Mouse (Mus musculus) ovary, postnatal 10 days (tissue): ENCODE results near the gene Psen2.

ENCODE experiments used
- DNase-seq: peaks from one replicate; pipeline ENCODE4 v3.0.0; 2022; ENCODE audit warnings: low spot score

The Psen2 gene

DNA sequence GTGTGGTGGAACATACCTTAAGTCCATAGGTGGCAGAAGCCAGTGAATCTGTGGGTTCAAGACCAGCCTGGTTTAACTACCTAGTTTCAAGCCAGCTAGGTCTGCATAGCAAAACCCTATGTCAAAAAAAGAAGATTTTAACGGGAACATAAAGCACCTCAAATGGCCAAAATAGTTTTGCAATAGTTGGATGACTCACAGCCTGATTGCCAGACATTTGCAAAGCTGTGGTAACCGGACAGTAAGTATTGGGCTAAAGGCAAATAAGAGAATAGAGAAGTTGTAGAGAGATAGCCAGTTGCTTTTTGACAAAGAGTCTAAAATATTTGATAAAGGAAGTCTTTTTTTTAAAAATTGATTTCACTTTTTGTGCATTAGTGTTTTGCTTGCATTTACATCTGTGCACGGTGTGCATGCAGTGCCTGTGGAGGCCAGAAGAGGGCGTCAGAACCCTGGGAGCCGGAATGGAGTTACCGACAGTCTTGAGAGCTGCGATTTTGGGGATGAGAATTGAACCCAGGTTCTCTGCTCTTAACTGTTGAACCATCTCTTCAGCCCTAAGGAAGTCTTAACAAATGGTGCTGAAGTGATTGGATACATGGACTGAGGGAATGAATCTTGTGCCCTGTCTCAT lies at the start of gene Psen2:
TSS of gene Psen2 (minus strand) at position 75 of the 634 bp plus-strand sequence.
- DNase-seq: no peak

DNA sequence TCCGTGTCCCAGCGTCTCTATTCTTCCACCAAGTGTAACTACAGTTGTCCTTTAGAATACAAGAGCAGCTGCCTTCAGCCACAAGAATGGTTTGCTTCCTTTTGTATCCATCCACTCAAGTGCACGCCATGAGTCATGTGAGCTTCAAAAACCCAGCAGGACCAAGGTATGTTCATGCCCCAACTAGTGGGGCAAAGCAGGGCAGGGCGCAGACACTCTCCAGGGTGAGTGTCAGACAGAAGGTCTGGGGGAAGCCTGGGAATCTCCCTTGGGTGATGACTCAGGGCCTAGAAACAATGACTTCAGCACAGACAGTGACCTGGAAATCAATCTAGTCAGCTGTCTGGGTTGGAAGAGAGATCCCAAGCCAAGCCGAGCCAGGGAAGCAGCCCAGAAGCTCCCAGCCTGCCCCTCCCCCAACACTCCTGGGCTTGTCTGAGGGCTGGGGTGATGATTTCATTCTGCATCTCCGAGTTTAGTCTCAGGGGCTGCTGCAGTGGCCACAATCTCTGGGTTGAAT lies 49.6 kb upstream of the Psen2 start:
- DNase-seq: no peak

DNA sequence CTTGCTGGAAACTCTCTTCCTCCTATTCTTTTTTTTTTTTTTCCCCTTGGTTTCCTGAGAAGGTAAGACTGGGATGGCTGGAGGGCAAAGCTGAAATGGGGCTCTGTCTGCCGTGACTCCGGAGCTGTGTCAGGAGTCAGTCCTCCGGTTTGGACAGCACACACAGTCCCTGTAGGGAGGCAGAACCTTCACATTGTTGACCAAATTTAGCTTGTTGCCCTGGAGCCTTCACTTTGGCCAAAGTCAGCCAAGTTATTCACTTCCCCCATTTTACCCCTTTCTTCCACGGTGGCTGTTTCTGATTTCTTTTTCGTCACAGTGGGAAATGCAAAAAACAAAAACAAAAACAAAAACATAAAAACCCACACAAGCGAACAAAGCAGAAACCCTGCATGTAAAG lies 49.0 kb upstream of the Psen2 start:
- no peak for DNase-seq

DNA sequence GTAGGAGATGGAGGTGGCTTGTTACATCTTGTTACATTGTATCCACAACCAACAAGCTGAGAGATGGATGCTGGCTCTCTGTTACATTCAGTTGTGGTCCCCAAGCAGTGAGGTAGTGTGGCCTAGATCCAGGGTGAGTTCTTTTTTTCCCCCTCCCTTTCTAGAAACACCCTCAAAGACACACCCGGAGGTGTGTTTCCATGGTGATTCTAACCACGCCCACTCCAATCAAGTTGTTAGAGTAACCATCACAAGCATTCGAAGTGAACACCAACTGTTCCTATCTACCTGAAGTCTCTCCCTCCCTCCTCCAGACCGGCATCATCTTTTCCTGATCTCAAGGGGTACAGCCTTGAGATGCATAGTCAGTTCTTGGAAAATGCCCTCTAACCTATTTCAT lies 45.7 kb upstream of the Psen2 start:
- DNase-seq: no peak

DNA sequence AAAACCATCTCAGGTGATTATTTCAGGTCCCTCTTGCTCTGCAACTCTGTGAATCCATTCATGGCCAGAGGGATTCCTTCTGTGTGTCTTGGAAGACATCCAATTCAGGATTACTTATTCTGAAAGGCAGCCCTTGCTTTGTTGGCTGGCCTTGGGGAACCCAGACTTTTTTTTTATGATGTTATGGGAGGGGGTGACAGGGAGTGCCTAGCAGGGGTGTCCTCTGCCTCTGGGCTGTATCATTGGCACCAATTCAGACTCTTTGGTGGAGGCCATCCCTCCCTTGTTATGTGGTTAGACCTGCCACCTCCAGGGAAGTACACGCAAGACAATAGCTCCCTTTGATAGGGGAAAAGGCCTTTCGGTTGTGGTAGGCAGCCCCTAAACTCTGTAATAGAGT lies 44.4 kb upstream of the Psen2 start:
- no peak for DNase-seq

DNA sequence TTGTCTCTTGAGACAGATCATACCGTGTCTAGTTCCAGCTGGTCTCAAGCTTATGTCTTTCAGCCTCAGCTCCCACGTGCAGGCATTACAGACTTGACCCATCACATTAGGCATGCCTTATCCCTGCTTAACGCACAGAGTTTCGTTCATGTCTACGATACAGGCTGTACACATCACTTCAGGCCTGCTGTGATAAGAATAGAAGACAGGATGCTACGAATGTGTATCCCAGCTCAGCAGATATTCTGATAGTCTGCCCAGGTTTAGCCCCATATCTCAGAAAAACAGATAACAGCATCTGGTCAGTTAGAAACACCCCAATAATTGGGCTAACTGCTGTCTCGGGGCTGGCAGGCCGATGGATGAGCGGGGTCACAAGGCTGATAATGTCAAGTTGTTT lies 43.7 kb upstream of the Psen2 start:
- no peak for DNase-seq

DNA sequence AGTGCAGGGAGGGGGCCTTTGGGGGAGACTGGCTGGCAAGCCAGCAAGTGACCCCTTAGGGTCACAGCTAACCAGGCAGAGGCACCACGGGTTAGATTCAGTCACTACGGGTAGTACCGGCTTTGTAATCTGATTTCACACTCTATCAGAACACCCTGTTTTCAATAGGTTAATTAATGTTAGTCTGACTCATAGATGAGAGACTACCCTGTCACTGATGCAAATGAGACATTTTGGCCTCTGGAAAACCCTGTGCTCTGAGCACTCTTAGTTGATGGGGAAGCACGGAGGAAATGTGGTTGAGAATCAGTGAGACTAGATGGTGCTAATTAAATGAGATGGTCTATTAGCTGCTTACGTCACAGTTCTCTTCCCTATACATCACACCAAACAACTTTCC lies 40.4 kb upstream of the Psen2 start:
- DNase-seq: no peak

DNA sequence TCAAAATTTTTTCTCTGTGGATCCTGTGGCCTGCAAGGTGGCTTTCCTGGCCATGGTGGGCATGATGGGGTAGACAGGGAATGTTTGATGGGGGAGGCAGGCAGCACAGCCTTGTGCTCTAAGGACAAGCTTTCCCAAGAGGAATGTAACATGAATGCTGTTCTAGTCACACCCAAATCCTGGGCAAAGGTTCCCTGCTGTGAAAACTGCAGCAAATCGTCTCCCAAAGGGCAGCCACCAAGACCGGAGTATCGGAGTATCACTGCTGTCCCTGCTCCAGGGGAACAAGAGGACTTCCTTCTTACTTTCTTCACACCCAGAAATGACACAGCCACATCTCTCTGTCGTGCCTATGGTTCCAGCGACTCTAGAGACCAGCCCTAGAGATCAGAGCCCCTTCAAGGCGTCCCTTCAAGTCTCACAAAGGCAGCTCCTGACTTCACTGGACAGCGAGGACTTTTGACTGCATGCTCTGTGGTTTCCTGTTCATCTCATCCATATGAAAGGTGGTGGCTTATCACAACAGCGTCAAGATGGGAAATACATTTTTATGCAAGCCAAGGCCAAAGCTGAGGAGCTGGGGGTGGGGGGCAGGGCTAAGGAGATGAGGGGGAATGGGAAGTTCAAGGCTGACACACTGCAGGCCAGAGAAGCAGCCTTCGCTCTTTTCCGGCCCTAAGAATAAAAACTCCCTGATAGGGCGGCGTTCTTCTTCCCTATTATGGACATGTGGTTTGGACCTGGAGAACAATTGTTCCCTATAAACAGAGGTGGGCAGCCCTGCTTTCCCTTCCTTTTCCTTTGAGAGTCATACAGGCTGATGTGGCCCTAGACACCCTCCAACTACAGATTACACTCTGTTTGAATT lies 39.2 kb upstream of the Psen2 start:
- no peak for DNase-seq

DNA sequence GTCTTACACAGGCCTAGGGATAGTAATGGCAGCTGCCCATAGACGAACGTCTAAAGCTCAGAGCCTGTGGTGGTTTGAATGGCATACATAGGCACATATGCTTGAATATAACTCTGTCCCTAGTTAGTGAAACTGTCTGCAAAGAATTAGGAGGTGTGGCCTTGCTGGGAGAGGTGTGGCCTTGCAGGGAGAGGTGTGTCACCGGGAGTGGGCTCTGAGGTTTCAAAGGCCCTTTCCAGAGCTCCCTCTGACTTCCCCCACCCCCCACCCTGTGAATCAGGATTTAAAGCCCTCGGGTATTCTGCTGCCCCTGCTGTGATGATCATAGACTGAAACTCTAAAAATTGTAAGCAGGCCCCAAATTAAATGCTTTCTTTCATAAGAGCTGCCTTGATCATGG lies 37.8 kb upstream of the Psen2 start:
- DNase-seq: no peak

DNA sequence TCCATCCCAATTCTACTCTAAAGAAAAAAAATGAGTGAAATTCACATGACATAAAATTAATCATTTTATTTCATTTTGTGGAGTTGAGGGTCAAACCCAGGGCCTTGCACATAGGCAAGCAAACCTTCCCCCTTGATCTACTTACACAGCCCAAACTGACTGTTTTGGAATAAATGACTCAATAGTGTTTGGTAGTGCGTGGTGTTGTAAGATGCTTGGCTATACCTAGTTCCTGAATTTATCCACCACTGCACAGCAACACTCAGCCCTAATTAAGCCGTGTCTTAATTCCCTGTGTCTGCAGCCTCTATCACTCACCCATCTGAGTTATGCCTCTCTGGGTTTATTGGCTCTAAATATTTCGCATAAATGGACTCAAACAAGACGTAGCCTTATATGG lies 37.1 kb upstream of the Psen2 start:
- no peak for DNase-seq

DNA sequence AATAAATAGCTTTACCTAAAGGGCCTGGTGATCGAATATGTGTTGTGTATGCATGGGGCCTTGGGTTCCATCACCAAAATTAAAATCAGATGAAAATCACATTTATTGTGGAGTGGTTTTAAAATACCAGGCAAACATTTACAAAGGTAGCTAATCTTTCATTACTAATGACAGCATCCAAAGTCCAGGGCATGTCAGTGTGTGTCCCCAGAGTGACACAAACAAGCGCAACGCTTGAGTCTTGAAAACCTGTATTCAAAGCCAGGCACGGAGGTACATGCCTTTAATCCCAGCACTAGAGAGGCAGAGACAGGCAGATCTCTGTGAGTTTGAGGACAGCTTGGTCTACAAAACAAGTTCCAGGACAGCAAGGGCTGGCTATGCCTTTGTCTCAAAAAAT lies 36.5 kb upstream of the Psen2 start:
- no peak for DNase-seq

DNA sequence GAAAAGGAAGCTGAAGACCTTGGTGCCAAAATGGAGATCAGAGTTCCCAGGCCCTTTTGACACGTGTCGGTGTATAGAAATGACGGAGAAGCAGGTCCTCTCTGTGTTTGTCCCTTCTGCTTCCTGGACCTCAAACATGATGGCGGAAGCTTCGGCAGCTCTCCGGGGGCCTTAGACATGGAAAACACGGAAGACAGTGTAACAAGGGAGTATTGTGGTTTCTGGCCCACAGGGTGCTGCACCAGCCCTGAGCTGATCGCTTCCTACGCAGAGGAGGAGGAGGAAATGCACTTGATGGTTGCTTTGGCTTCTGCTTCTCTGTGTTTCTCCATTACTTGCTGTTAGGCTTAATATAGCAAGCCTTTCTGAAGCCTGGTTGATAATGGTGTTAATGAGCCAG lies 32.9 kb upstream of the Psen2 start:
- DNase-seq: no peak

DNA sequence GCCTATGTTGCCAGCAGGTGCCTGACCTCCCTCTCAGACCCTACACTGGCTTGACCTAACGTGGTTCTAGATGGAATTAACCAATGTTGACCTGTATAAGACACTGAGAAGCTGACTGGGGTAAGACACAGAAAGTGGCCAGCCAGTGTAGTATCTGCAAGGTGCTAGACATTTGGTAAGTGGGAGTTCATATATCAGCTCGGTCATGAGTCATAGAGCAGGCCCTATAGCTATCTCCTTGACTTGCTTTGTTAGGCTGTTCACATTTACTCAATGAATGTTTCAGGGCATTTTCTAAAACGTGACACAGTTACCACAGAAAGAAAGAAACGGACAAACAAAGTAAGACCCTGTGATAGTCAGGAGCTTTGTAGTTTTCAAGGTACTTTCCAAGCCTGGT lies 27.1 kb upstream of the Psen2 start:
- no peak for DNase-seq

DNA sequence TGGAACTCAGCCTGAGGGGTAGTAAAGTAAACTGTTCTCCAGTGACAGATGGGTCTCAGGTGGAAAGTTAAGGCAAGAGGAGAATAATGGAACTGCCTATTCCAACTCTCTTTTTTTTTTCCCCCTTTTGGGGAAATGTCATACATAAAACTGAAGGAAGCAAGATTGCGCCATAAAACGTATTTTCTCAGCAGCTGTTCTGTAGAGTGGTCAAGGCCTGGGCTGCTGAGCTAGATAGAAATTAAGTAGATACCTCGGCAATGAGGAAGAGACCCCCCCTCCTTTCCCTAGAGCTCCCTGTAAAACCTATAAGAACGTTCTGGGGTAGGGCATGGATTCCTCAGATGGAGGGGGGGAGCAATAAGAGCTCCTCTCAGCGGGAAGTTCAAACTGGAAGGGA lies 26.6 kb upstream of the Psen2 start:
- DNase-seq: no peak

DNA sequence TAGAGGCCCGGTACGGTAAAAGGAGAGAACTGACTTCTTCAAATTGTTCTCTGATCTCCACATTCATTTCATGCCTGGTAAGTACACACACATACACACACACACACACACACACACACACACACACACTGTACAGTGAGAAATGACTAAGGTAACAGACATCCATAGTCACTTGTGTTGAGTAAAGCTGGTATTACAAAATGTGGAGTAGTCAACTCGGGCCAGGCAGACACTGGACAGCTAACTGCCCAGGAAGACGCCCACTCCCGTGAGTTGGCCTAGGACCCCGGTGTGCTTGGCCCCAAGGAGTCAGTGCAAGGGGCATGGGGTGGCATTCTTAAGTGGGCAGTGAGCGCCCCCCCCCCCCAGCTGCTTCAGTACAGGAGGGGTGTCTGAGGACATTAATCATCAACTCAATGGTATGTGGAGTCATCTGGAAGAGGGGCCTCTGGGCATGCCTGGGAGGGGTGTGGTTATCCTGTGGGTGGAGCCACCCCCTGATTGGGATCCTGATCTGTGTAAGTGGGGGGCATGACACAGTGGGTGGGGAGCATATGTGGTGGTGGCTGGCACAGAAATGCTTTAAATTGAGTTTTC lies 25.7 kb upstream of the Psen2 start:
- DNase-seq: no peak

DNA sequence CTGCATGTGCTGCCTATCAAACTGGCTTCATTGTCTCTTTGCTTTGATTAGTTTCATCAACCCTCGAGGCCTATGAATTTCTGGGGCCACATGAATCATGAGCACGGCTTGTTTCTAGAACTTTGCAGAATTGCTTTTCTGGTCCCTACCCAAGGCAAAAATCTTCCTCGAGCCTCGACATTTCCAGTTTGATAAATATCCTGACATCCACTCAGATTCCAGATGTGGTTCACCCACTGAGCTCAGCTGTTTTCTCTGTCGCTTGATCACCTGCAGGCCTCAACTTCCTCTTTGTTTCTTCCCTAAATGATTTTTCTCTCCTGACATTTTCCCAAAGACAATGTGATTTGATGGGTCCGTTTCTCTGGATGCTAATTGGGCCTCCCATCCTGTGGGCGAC lies 25.0 kb upstream of the Psen2 start:
- DNase-seq: no peak

DNA sequence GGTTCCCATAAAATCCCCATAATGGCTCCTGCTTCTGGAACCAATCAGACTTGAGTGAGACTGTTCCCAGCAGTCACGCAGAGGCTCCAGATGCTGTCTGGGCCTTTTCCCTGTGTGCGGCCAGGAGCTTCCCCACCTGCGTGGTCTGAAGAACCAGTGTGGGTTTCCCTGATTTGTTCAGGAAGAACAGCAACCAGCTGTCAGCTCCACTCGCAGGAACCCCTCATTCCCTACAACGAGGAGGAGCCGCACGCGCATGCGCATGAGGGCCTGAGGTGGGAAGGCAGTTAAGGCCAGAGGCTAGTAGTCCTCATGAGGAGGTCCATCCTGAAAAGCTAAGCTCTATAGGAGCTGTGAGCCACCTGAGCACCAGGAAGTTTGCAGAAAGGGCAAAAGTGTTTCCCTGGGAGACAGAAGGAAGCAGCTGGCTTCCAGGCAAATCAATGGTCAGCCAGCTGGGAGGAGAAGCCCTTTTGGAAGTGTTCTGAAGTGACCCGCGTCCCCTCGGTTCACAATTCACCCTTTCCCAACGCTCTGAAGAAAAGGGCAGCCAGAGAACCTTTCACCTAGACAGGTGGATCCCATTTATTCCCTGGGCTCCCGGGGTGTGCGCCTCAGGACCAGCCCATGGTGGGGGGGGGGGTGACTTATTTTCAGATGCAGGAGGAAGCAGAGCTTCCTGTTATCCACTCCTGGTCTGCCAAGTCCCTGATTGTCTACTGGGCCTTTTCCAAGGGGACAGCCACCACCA lies 23.0 kb upstream of the Psen2 start:
- DNase-seq: no peak

DNA sequence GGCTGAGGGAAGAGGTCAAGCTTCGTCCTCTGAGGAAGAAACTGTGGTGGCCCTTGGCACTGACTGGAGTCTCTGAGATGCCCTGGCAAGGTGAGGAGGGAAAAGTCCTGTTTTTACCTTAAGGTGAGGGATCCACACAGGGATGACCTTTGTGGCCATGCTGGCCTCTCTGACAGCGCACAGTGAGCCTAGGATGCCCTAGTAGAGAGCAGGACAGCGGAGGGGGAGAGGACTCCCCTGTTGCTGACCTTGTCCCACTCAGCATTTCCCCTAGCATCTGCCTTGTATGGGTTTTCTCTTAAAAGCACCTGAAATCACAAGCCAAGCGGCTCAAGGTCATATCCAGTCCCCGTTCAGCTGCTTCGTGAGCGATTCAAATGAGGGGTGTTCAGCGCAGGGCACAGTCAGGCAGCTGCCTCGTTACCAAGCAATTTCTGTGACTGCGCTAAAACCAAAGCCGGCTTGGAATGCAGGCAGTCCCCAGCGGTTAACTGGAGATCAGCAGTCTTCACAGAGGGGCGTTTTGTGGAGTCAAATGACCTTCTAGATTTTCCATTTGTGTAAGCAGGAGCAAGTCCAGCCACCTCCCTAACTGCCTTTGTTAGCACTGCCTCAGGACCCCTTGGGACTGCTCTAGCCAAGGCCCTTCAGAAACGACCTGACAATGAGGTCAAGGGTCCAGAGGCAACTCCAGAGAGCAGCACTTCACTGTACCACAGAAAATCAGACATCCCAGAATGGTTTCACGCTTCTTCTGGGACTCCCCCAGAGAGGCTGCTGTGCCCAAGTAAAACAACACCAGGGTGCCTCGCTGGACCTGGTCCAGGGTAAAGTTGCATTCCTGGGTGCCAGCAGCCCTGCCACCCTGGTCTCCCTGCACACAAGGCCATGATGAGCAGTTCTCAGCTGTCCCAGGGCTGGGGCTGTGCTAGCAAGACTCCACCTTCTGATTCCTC lies 20.9 kb upstream of the Psen2 start:
- DNase-seq: no peak

DNA sequence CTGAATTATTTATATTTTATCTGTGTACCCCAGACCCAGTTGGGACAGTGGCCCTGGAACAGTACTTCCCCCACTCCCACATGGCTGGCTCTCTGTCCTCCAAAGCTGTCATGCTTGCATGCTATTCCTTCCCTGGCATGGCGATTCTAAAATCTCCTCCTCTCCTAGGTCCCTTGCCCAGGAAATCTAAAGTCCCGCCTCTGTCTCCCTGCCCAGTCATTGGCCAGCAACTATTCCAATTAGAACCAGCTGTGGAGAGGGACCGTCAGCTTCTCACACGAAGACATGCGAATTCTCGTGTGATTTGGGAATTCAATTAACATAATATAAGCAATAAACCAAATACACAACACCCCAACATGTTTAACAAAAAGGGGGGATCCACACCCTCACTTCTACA lies 19.3 kb upstream of the Psen2 start:
- no peak for DNase-seq

DNA sequence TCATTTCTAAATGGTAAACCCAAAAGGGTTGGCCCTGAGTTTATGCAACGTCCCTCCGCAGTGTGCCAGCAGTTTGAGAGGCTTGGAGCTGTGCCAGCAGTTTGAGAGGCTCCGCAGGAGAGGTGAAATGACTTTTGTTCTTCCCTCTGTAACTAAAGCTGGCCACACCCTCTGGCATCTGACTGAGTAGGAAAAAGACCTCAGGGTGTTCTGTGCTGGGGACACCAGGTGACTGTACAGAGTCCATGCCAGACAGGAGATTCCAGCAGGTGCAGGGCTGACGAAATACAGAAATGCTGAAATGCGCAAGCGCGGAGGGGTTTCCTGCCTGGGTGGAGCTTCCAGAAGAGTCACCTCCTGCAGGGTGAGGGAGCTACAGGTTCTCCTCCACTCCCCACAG lies 16.4 kb upstream of the Psen2 start:
- peak; percentile 29 for DNase-seq

DNA sequence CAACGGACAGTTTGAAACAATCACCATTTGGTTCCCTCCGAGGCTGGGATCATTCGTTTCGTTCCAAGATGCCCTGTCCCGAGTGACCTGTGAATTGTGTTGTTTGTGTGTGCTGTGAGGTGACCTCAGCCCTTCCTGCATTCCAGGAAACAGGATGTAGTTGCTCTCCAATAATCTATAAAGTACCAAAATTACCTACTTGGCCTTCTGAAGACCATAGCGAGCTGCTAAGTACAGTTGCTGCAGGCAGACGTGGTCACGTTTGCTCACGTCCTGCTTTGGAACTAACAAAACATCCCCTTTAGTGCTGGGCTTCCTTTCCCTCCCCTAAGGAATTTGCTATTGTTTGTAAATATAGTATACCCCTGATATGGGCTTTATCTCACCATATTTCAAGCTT lies 14.3 kb upstream of the Psen2 start:
- no peak for DNase-seq
